8 mouse cellular contexts compared by ENCODE assay signal in the genomic region with DNA sequence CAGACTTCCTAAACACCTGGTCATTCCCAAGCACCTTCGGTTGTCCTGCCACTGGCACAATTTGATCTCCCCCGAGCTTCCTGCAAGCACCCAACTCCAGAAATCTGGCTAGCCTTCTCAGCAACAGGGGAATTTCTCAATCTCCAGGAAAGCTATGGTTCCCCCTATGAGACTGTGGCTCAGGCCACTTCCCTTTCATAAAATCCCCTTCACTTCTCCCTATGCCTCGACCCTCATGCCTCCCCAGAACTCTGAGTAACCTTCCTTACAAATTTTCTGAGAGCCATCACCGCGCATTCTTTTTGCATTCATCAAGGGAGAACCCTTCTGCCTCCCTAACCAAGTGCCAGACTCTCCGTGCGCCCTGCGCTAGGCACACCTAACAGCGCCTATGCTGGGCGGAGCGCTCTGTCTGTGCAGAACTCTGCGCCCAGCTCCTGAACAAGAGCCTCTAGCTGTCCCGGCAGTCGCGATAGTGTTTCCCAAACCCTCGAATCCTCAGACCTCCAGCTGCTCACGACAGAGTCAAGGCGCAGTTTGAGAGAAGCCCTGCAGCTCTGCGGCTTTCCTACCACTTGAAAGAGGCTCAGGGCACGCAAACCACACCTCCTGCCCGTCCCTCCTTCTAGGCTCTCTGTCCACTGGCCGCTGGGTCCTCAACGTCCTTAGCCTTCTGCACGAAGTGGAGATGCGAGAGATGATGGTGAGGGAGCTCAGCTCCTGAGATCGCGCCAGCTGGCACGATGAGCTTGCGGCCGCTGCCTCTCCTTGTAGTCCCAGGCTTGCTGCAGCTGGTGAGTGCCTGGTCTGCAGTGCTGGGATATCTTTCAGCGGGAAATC. TPM values are rescaled to one million over a fixed set of nuclear protein-coding genes. Genes with fewer than 3 reads are reported as not detected.
DNase-seq lines count a peak whose midpoint lies in the region; ATAC-seq and TF ChIP-seq lines count a peak whose summit lies in the region.

A gene (plus strand): TSS at position 501 of the 840 bp plus-strand sequence.

- no peak for ATAC-seq in heart, embryonic 14.5 days (ENCODE audit: insufficient number of reproducible peaks, insufficient read depth, low FRiP score, low read depth)

- intact Hi-C loops in heart, postnatal 36 days (cut with DNase I), result no loop called here
- intact Hi-C loops in heart, postnatal 10 days (cut with DNase I), result no loop called here
- intact Hi-C loops in left cerebral cortex, postnatal 25 days (cut with DNase I), result no loop called here

- TF ChIP-seq CTCF in cortical plate, adult 2 months (IDR thresholded peaks at IDR 0.05; ENCODE audit: extremely low read depth, insufficient read depth, low read length), result no peak
- no peak for TF ChIP-seq CTCF in olfactory bulb, adult 2 months (IDR thresholded peaks at IDR 0.05; ENCODE audit: insufficient read depth, low read depth, low read length)

- H3K9me3 ChIP-seq in heart, embryonic 14.5 days (ENCODE audit: control insufficient read depth, low read length), result no peaks in the 10 kb centered on the region

- WGBS in heart, embryonic 14.5 days, result 2% methylated on average over 31 of the region's 31 CpGs
- 4% methylated on average over 31 of the region's 31 CpGs for WGBS in olfactory bulb, adult 2 months

- no peak within 1 kb of the TSS for H3K27ac ChIP-seq in heart, embryonic 14.5 days (replicated peaks in 1 of 2; ENCODE audit: control insufficient read depth in 1 of 2, insufficient read depth in 1 of 2, low read depth in 2 of 2, low read length in 2 of 2)
- no peak within 1 kb of the TSS for H3K27ac ChIP-seq in cortical plate, adult 2 months (ENCODE audit: insufficient read depth, low read length)
- H3K27ac ChIP-seq in olfactory bulb, adult 2 months (ENCODE audit: insufficient read depth, low read depth, low read length), result no peak within 1 kb of the TSS

- no peak within 1 kb of the TSS for H3K9ac ChIP-seq in heart, embryonic 14.5 days (ENCODE audit: low read length)

- no peak for DNase-seq in heart, postnatal 36 days
- DNase-seq in heart, postnatal 10 days, result peak; percentile 1 to 3
- peak; percentile 26 to 44 for DNase-seq in left cerebral cortex, postnatal 25 days (ENCODE audit: low spot score in 2 of 2)
- DNase-seq in thymus, postnatal 0 days (ENCODE audit: low spot score), result no peak
- no peak for DNase-seq in adrenal gland, postnatal 4 days (ENCODE audit: low spot score in 2 of 2)

- peaks cover 15% of the 10 kb centered on the region for H3K27me3 ChIP-seq in heart, embryonic 14.5 days (ENCODE audit: control insufficient read depth, insufficient read depth, low read length)

- peak within 1 kb of the TSS; percentile 16 to 29; a peak in 3 of 4 replicates for H3K4me3 ChIP-seq in heart, embryonic 14.5 days (ENCODE audit: control insufficient read depth in 1 of 2, insufficient read depth in 1 of 2, low read depth in 1 of 2, low read length in 2 of 2)
- H3K4me3 ChIP-seq in cortical plate, adult 2 months (ENCODE audit: insufficient read depth, low read length), result peak within 1 kb of the TSS; percentile 43
- peak within 1 kb of the TSS; percentile 38 for H3K4me3 ChIP-seq in olfactory bulb, adult 2 months (ENCODE audit: insufficient read depth, low read depth, low read length)

- TF ChIP-seq POLR2A in cortical plate, adult 2 months (IDR thresholded peaks at IDR 0.05; ENCODE audit: extremely low read depth, insufficient read depth, low read length), result no peak
- no peak for TF ChIP-seq POLR2A in olfactory bulb, adult 2 months (IDR thresholded peaks at IDR 0.05; ENCODE audit: insufficient read depth, low read depth, low read length)

- H3K4me2 ChIP-seq in heart, embryonic 14.5 days (ENCODE audit: low read length), result peak within 1 kb of the TSS; percentile 58

- H3K36me3 ChIP-seq in heart, embryonic 14.5 days (ENCODE audit: control insufficient read depth, insufficient read depth, low read length), result no peaks in the 10 kb centered on the region

- no peaks in the 10 kb centered on the region; a peak in 1 of 4 replicates for H3K4me1 ChIP-seq in heart, embryonic 14.5 days (ENCODE audit: control insufficient read depth in 2 of 2, insufficient read depth in 2 of 2, low read length in 2 of 2)
- no peaks in the 10 kb centered on the region for H3K4me1 ChIP-seq in cortical plate, adult 2 months (ENCODE audit: control insufficient read depth, insufficient read depth, low read length)
- H3K4me1 ChIP-seq in olfactory bulb, adult 2 months (ENCODE audit: control insufficient read depth, insufficient read depth, low read length), result peaks cover 6% of the 10 kb centered on the region; the same call in 1 of the 2 replicates

RNA-seq across cellular contexts. Expression of the gene that starts here (rescaled TPM):
- polyA plus RNA-seq in heart, embryonic 14.5 days (2014; fragmentation: Nextera tagmentation; extraction: Ambion mirVana), result 0.07 TPM in 1 of 2 replicates, not detected in the other
- total RNA-seq in heart, postnatal 36 days (2021), result not detected
- 1.5 and 1.6 TPM in 2 replicates for polyA plus RNA-seq in cortical plate, adult 2 months (2012; rRNA removed)
- total RNA-seq in heart, postnatal 10 days (2021), result not detected
- 1 to 10 TPM; 2.9 to 3.1 TPM for total RNA-seq in left cerebral cortex, postnatal 25 days (2021)
- polyA plus RNA-seq in olfactory bulb, adult 2 months (2012; ENCODE audit: insufficient read depth, insufficient read length, low replicate concordance, missing spikeins), result not detected in 2 replicates
- 0.05 and 0.07 TPM in 2 replicates for polyA plus RNA-seq in thymus, postnatal 0 days (2015; fragmentation: Nextera tagmentation; extraction: Ambion mirVana)
- under 1 TPM; 0.11 TPM for total RNA-seq in adrenal gland, postnatal 4 days (2021)

Comparison
In these comparisons a context has a peak if more than half of its experiments do, and no peak if none do; other contexts are left out.
1. Peak in DNase-seq in heart, postnatal 10 days; RNA of the gene not detected or under 1 TPM.
2. DNase-seq: peak in left cerebral cortex, postnatal 25 days (2 of 2); none in heart, postnatal 36 days (0 of 2), thymus, postnatal 0 days (single experiment) and adrenal gland, postnatal 4 days (0 of 2).
3. Peak in every context shown above with its lines, with median percentiles within 50 percentile points of each other: H3K4me3 ChIP-seq.